Mouse (Mus musculus): ENCODE measurements around the gene Vwa1. TPM values are rescaled to one million over a fixed set of nuclear protein-coding genes. Genes with fewer than 3 reads are reported as not detected.

Vwa1 gene
- 9.2 and 9.5 TPM in 2 replicates for polyA plus RNA-seq (2016; fragmentation: Nextera tagmentation; extraction: Ambion mirVana)

- H3K36me3 ChIP-seq: no peaks in the 10 kb centered on the region
- peaks cover 19% of the 10 kb centered on the region for H3K27me3 ChIP-seq
- H3K4me1 ChIP-seq: peaks cover 17% of the 10 kb centered on the region
- H3K27ac ChIP-seq: peak within 1 kb of the TSS; percentile 67
- no peaks in the 10 kb centered on the region for H3K9me3 ChIP-seq
- peak within 1 kb of the TSS; percentile 47; the same call in 1 of the 2 replicates for H3K9ac ChIP-seq
- H3K4me2 ChIP-seq (replicated peaks): peak within 1 kb of the TSS; percentile 81
- ATAC-seq (ENCODE audit: insufficient number of reproducible peaks, insufficient read depth, low FRiP score, low TSS enrichment): peak; percentile 67
- WGBS: 1% methylated on average over 35 of the region's 35 CpGs
- peak within 1 kb of the TSS; percentile 38 for H3K4me3 ChIP-seq
Observed at GRCm38 (mm10) chr4:155774280-155774754, at the start of gene Vwa1. Gene Vwa1 (minus strand): TSS chr4:155774698.

GRCm38 (mm10) chr4:155823443-155823842 is 48.9 kb upstream of the Vwa1 start:
- no peaks in the 10 kb centered on the region for H3K27me3 ChIP-seq
- H3K4me1 ChIP-seq: no peaks in the 10 kb centered on the region
- H3K27ac ChIP-seq: no peak overlapping the region
- H3K9me3 ChIP-seq: no peaks in the 10 kb centered on the region
- H3K9ac ChIP-seq: no peak overlapping the region
- WGBS: 95% methylated on average over 16 of the region's 16 CpGs
- no peak overlapping the region for H3K4me2 ChIP-seq (replicated peaks)
- H3K36me3 ChIP-seq: peaks cover 82% of the 10 kb centered on the region
- H3K4me3 ChIP-seq: no peak overlapping the region
- no peak for ATAC-seq (ENCODE audit: insufficient number of reproducible peaks, insufficient read depth, low FRiP score, low TSS enrichment)

- Histone ChIP-seq H3K4me3 (no peak overlapping the region), H3K4me2 (replicated peaks) (no peak overlapping the region), H3K27ac (no peak overlapping the region), H3K4me1 (no peaks in the 10 kb centered on the region), H3K9ac (no peak overlapping the region), H3K27me3 (no peaks in the 10 kb centered on the region), H3K36me3 (peaks cover 91% of the 10 kb centered on the region), H3K9me3 (no peaks in the 10 kb centered on the region)
- 80% methylated on average over 7 of the region's 7 CpGs for WGBS
- ATAC-seq (ENCODE audit: insufficient number of reproducible peaks, insufficient read depth, low FRiP score, low TSS enrichment): no peak
Observed at GRCm38 (mm10) chr4:155821025-155821424, 46.5 kb upstream of the Vwa1 start.

GRCm38 (mm10) chr4:155817533-155817932 is 43.0 kb upstream of the Vwa1 start:
- H3K4me2 ChIP-seq (replicated peaks): no peak overlapping the region
- no peaks in the 10 kb centered on the region for H3K9me3 ChIP-seq
- H3K4me3 ChIP-seq: no peak overlapping the region
- no peak for ATAC-seq (ENCODE audit: insufficient number of reproducible peaks, insufficient read depth, low FRiP score, low TSS enrichment)
- 89% methylated on average over 4 of the region's 4 CpGs for WGBS
- no peaks in the 10 kb centered on the region for H3K27me3 ChIP-seq
- H3K9ac ChIP-seq: no peak overlapping the region
- H3K27ac ChIP-seq: no peak overlapping the region
- H3K4me1 ChIP-seq: peaks cover 12% of the 10 kb centered on the region
- peaks cover 85% of the 10 kb centered on the region for H3K36me3 ChIP-seq

- Histone ChIP-seq H3K27me3 (no peaks in the 10 kb centered on the region), H3K9ac (peak overlapping the region; percentile 98), H3K9me3 (no peaks in the 10 kb centered on the region), H3K4me2 (replicated peaks) (peak overlapping the region; percentile 92), H3K4me3 (peak overlapping the region; percentile 93), H3K36me3 (peaks cover 74% of the 10 kb centered on the region), H3K4me1 (peaks cover 18% of the 10 kb centered on the region), H3K27ac (peak overlapping the region; percentile 85)
- ATAC-seq (ENCODE audit: insufficient number of reproducible peaks, insufficient read depth, low FRiP score, low TSS enrichment): peak; percentile 44
- WGBS: under 1% methylated on average over 49 of the region's 49 CpGs
Observed at GRCm38 (mm10) chr4:155812665-155813181, 38.2 kb upstream of the Vwa1 start.

GRCm38 (mm10) chr4:155811929-155812664 is 37.6 kb upstream of the Vwa1 start, which contains the start of gene Ccnl2:
Gene Ccnl2 (plus strand): TSS chr4:155812489.
- Histone ChIP-seq H3K27ac (peak within 1 kb of the TSS; percentile 94), H3K4me1 (peaks cover 18% of the 10 kb centered on the region), H3K36me3 (peaks cover 74% of the 10 kb centered on the region), H3K4me3 (peak within 1 kb of the TSS; percentile 93), H3K4me2 (replicated peaks) (peak within 1 kb of the TSS; percentile 92), H3K27me3 (no peaks in the 10 kb centered on the region), H3K9ac (peak within 1 kb of the TSS; percentile 98), H3K9me3 (no peaks in the 10 kb centered on the region)
- ATAC-seq (ENCODE audit: insufficient number of reproducible peaks, insufficient read depth, low FRiP score, low TSS enrichment): peak; percentile 98
- 1% methylated on average over 60 of the region's 60 CpGs for WGBS

- no peaks in the 10 kb centered on the region for H3K9me3 ChIP-seq
- no peak for ATAC-seq (ENCODE audit: insufficient number of reproducible peaks, insufficient read depth, low FRiP score, low TSS enrichment)
- peaks cover 50% of the 10 kb centered on the region for H3K36me3 ChIP-seq
- no peak overlapping the region for H3K27ac ChIP-seq
- 84% methylated on average over 3 of the region's 3 CpGs for WGBS
- no peaks in the 10 kb centered on the region for H3K27me3 ChIP-seq
- peaks cover 18% of the 10 kb centered on the region for H3K4me1 ChIP-seq
- H3K4me2 ChIP-seq (replicated peaks): no peak overlapping the region
- no peak overlapping the region for H3K4me3 ChIP-seq
- H3K9ac ChIP-seq: no peak overlapping the region
Observed at GRCm38 (mm10) chr4:155807841-155808240, 33.3 kb upstream of the Vwa1 start.

GRCm38 (mm10) chr4:155803340-155804041 is 29.0 kb upstream of the Vwa1 start:
- under 1% methylated on average over 57 of the region's 58 CpGs for WGBS
- peak; percentile 98 for ATAC-seq (ENCODE audit: insufficient number of reproducible peaks, insufficient read depth, low FRiP score, low TSS enrichment)

GRCm38 (mm10) chr4:155802741-155803339 is 28.3 kb upstream of the Vwa1 start, which contains the start of gene Mrpl20:
Gene Mrpl20 (plus strand): TSS chr4:155802878.
- no peak; the same call in 1 of the 2 replicates for ATAC-seq (ENCODE audit: insufficient number of reproducible peaks, insufficient read depth, low FRiP score, low TSS enrichment)
- 8% methylated on average over 12 of the region's 12 CpGs for WGBS
- peak within 1 kb of the TSS; percentile 75 for H3K27ac ChIP-seq
- H3K36me3 ChIP-seq: peaks cover 18% of the 10 kb centered on the region
- H3K4me2 ChIP-seq (replicated peaks): peak within 1 kb of the TSS; percentile 61
- H3K27me3 ChIP-seq: no peaks in the 10 kb centered on the region
- H3K4me3 ChIP-seq: peak within 1 kb of the TSS; percentile 90
- peak within 1 kb of the TSS; percentile 90 for H3K9ac ChIP-seq
- H3K9me3 ChIP-seq: no peaks in the 10 kb centered on the region
- H3K4me1 ChIP-seq: peaks cover 15% of the 10 kb centered on the region

More at GRCm38 (mm10) chr4:155803340-155804041, 29.0 kb upstream of the Vwa1 start:
- Histone ChIP-seq H3K27me3 (no peaks in the 10 kb centered on the region), H3K9ac (peak overlapping the region; percentile 90), H3K9me3 (no peaks in the 10 kb centered on the region), H3K4me2 (replicated peaks) (peak overlapping the region; percentile 61), H3K4me3 (peak overlapping the region; percentile 90), H3K4me1 (peaks cover 15% of the 10 kb centered on the region), H3K36me3 (peaks cover 24% of the 10 kb centered on the region), H3K27ac (peak overlapping the region; percentile 75)

- Histone ChIP-seq H3K27ac (no peak overlapping the region), H3K4me1 (peaks cover 15% of the 10 kb centered on the region), H3K9me3 (no peaks in the 10 kb centered on the region), H3K4me2 (replicated peaks) (no peak overlapping the region), H3K27me3 (no peaks in the 10 kb centered on the region), H3K9ac (no peak overlapping the region), H3K36me3 (peaks cover 10% of the 10 kb centered on the region; the same call in 1 of the 2 replicates), H3K4me3 (no peak overlapping the region)
- WGBS: 100% methylated on average over 1 of the region's 1 CpGs
- ATAC-seq (ENCODE audit: insufficient number of reproducible peaks, insufficient read depth, low FRiP score, low TSS enrichment): no peak
Observed at GRCm38 (mm10) chr4:155802075-155802474, 27.6 kb upstream of the Vwa1 start.

GRCm38 (mm10) chr4:155793730-155794129 is 19.2 kb upstream of the Vwa1 start:
- Histone ChIP-seq H3K4me1 (no peaks in the 10 kb centered on the region), H3K9ac (no peak overlapping the region), H3K36me3 (no peaks in the 10 kb centered on the region), H3K4me2 (replicated peaks) (no peak overlapping the region), H3K9me3 (no peaks in the 10 kb centered on the region), H3K27me3 (no peaks in the 10 kb centered on the region), H3K4me3 (no peak overlapping the region), H3K27ac (no peak overlapping the region)
- WGBS: 81% methylated on average over 2 of the region's 2 CpGs
- ATAC-seq (ENCODE audit: insufficient number of reproducible peaks, insufficient read depth, low FRiP score, low TSS enrichment): no peak
